Mouse (Mus musculus) urinary bladder, adult 2 months (tissue): Measurements from ENCODE around the gene Krtap21-1. TPM values are rescaled to one million over a fixed set of nuclear protein-coding genes. Genes with fewer than 3 reads are reported as not detected.

Experiments
- DNase-seq: peaks from one replicate; pipeline ENCODE4 v3.0.0; 2022; ENCODE audit warnings: low spot score
- polyA plus RNA-seq: library from polyadenylated mRNA; depleted of rRNA; stranded (reverse); fragments of >200 nt; gene quantifications from 2 replicates; pipeline ENCODE4 v1.2.3, GENCODE M21; 2012; rRNA removed

Krtap21-1 gene
- not detected in 2 replicates for polyA plus RNA-seq

DNA sequence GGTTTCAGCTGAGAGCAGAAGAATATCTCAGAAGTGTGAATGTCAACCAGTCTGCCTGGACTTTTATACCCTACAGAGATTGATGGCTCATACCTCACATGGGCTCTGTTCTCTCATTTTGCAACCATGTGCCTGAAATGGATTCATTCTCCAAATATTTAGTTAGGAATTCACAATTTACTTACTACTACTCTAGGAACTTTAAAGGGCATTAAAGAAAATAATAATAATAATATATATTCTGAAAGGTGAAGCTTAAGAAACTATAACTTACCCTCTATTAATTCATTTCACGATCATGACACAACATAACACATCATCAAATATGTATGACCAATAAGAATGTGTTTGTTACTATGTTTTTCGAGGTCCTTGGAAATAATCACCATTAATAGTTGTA is at the start of gene Krtap21-1:
Gene Krtap21-1 (minus strand): TSS at position 101 of the 400 bp plus-strand sequence.
- DNase-seq, result no peak

DNA sequence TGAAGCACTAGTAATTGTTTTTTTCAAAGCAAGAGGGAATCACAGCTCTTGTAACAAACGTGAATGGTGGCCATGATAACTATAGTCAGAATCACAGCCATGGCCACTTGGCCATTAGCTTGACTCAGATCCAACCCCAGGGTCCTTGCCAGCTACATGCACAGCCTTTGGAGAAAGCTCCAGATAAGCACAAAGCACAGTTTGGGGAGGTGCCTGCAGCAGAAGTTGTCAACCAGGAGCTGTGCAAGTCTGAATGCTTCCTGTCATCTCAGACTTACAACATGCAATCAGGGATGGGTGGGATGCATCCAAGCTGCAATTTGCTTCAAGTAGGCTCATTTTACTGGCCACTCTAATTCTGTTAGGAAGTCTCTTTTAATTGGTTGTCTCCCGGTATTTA is 25.9 kb upstream of the Krtap21-1 start:
- no peak for DNase-seq

DNA sequence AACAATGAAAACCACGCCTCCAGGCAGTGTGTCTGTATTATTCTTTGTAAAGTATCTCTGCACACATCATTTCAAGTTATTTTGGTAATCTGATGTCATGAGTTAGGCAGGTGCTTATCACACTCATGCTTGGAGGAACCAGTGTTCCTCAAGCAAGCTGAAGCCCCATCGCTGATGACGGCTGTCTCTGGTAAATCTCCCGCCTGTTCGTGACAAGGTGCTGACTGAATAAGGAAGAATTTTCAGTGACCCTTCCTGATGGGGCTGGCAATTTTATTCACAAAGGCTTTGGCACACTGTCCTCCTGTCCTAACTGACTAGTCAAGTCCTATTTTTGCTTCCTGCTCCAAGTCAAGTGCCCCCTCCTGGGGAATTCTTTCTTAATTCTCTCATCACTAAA is 21.6 kb upstream of the Krtap21-1 start:
- DNase-seq, result no peak

DNA sequence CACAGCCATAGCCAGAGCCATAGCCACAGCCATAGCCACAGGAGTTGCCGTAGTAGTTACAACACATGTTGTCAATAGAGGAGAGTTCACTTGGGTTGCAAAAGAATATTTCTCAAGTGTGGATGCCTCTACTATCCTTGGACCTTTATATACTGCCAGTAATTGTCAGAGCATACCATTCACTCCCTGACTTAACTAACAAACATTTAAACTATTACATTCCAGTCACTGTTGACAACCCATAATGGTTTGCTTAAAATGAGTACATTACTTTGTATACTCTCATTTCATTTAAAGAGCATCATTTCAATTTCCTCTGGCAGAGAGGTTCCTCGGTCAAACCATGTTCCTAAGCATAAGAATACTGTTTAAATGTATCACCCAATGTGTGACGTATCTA is 16.3 kb upstream of the Krtap21-1 start, which contains the start of gene Krtap6-2:
Gene Krtap6-2 (minus strand): TSS at position 101 of the 400 bp plus-strand sequence.
- no peak for DNase-seq

DNA sequence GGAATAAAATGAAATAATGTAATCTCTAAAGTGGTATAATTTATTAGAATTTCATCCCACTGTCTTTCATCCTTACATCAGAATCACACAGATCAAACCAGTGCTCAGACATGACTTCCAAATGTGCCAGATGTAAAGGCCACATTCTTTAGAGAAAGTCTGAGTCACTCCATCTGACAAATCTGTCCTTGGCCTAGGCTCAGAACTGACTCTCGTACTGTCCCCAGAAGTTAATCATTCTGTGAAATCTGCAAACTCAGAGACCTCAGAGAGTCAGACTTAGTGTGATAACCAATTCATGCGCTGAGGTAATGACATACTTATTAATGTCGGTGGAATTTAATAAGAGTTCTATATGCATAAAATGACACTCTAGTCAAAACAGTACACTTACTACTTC is 12.6 kb upstream of the Krtap21-1 start:
- no peak for DNase-seq

DNA sequence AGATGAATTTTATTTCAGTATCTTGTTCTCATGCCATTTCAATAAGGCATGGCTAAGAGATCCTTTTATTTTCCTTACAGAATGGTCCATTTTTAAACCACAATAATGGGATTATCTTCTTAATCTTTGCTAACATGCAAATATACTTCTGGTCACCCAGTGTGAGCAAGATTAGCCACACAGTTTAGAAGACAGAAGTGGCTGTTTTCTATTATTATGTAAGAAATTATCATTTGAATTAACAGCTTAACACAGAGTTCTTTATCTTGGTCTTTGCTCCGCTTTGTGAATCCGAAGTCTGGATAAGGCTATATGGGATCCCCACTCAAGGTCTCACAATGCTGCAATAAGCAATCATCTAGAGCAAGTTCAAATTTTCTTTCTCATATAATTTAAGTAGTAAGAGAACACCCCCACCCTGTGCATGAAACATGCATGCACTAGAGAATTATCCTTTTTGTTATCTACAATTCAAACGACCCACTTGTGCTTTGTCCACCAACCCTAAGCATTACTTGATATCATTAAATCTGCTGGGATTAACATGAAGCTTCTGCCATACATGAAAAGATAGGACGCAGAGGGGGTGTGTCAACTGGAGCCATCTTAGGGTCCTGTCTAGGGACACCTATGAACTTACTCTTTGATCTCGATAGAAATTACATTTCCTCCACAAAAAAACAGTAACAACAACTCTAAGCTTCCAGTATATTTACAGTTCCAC is 6.8 kb upstream of the Krtap21-1 start:
- DNase-seq, result no peak

DNA sequence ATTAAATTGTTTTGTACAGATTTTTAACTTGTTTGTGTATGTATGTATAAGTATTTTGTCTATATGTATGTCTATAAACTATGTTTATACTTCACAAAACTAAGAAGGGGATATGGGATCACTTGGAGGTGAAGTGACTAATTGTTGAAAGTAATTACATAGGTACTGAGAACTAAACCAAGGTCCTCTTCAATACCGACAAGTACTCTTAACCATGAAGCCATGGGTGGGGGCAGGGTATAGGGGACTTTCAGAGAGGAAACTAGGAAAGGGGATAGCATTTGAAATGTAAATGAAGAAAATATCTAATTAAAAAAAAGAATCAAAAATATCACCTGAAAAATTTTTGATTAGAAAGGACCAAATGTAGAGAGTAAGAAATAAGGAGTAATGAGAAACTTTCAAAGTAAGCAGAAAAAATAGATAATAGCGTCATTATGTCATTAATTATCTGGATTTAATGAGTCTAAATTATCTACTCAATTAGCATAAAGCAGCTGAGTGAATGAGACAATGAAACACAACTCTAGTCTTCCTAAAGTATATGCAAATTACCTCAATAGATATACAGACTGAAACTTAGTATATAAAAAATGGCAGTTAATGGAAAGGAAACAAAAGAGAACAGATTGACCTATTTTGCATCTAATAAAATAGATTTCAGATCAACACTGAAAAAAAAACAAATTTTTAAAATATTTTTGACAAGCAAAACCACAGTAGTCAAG is 30.8 kb downstream of the Krtap21-1 start:
- no peak for DNase-seq

Other genes starting within 250 kb of the Krtap21-1 start
- not detected in 2 replicates for gene Gm9789, start 245.9 kb downstream of the Krtap21-1 start, polyA plus RNA-seq
- gene Gm7735, start 234.4 kb downstream of the Krtap21-1 start, polyA plus RNA-seq, result not detected in 2 replicates
- not detected in 2 replicates for gene 1110057P08Rik, start 229.1 kb downstream of the Krtap21-1 start, polyA plus RNA-seq
- gene Krtap20-2, start 198.0 kb downstream of the Krtap21-1 start, polyA plus RNA-seq, result not detected in 2 replicates
- not detected in 2 replicates for gene Krtap6-2, start 16.2 kb upstream of the Krtap21-1 start, polyA plus RNA-seq
- not detected in 2 replicates for gene Krtap8-1, start 84.1 kb upstream of the Krtap21-1 start, polyA plus RNA-seq
- gene Krtap7-1, start 104.5 kb upstream of the Krtap21-1 start, polyA plus RNA-seq, result not detected in 2 replicates
- not detected in 2 replicates for gene Krtap11-1, start 167.3 kb upstream of the Krtap21-1 start, polyA plus RNA-seq